Mouse (Mus musculus): ENCODE results near the gene Ndufa6.
A peak's percentile ranks its signal among the peaks of the same experiment; 100 is the strongest.
"Not testable (repeated sequence)": the region's sequence is repeated elsewhere in the genome, so short reads cannot be mapped to it uniquely, and the experiment has no call there.

The Ndufa6 gene

GRCm38 (mm10) chr15:82354126-82354945 lies at the start of gene Ndufa6:
Ndufa6 (minus strand) TSS chr15:82354322.
- peak; percentile 95 to 96 for DNase-seq (ENCODE audit: low spot score in 2 of 2)

GRCm38 (mm10) chr15:82403606-82404005 lies 49.5 kb upstream of the Ndufa6 start:
- DNase-seq (ENCODE audit: low spot score in 2 of 2): no peak

GRCm38 (mm10) chr15:82402741-82403140 lies 48.6 kb upstream of the Ndufa6 start:
- no peak for DNase-seq (ENCODE audit: low spot score in 2 of 2)

- no peak for DNase-seq (ENCODE audit: low spot score in 2 of 2)
Observed at GRCm38 (mm10) chr15:82402106-82402505, 48.0 kb upstream of the Ndufa6 start.

- no peak for DNase-seq (ENCODE audit: low spot score in 2 of 2)
Observed at GRCm38 (mm10) chr15:82401516-82401915, 47.4 kb upstream of the Ndufa6 start.

- not testable (repeated sequence) for DNase-seq (ENCODE audit: low spot score in 2 of 2)
Observed at GRCm38 (mm10) chr15:82395955-82396354, 41.8 kb upstream of the Ndufa6 start.

- DNase-seq (ENCODE audit: low spot score in 2 of 2): not testable (repeated sequence)
Observed at GRCm38 (mm10) chr15:82393922-82394321, 39.8 kb upstream of the Ndufa6 start, which contains the start of gene Cyp2d11. Cyp2d11 (minus strand) TSS chr15:82394022.

- DNase-seq (ENCODE audit: low spot score in 2 of 2): not testable (repeated sequence)
Observed at GRCm38 (mm10) chr15:82389916-82390315, 35.8 kb upstream of the Ndufa6 start.

GRCm38 (mm10) chr15:82385729-82386128 lies 31.6 kb upstream of the Ndufa6 start:
- DNase-seq (ENCODE audit: low spot score in 2 of 2): no peak

GRCm38 (mm10) chr15:82382441-82382840 lies 28.3 kb upstream of the Ndufa6 start:
- DNase-seq (ENCODE audit: low spot score in 2 of 2): no peak

- DNase-seq (ENCODE audit: low spot score in 2 of 2): no peak
Observed at GRCm38 (mm10) chr15:82380714-82381062, 26.6 kb upstream of the Ndufa6 start.

- peak in 1 of 2 experiments; percentile 26 for DNase-seq (ENCODE audit: low spot score in 2 of 2)
Observed at GRCm38 (mm10) chr15:82379871-82380713, 26.0 kb upstream of the Ndufa6 start, which contains the start of gene Cyp2d22. Cyp2d22 (minus strand) TSS chr15:82380260.

GRCm38 (mm10) chr15:82379511-82379870 lies 25.4 kb upstream of the Ndufa6 start:
- no peak for DNase-seq (ENCODE audit: low spot score in 2 of 2)

- no peak for DNase-seq (ENCODE audit: low spot score in 2 of 2)
Observed at GRCm38 (mm10) chr15:82378261-82379180, 24.4 kb upstream of the Ndufa6 start.

GRCm38 (mm10) chr15:82377701-82378100 lies 23.6 kb upstream of the Ndufa6 start:
- DNase-seq (ENCODE audit: low spot score in 2 of 2): no peak

- DNase-seq (ENCODE audit: low spot score in 2 of 2): no peak
Observed at GRCm38 (mm10) chr15:82376393-82377138, 22.4 kb upstream of the Ndufa6 start.

GRCm38 (mm10) chr15:82375855-82376254 lies 21.7 kb upstream of the Ndufa6 start:
- DNase-seq (ENCODE audit: low spot score in 2 of 2): no peak

GRCm38 (mm10) chr15:82374437-82374836 lies 20.3 kb upstream of the Ndufa6 start:
- DNase-seq (ENCODE audit: low spot score in 2 of 2): no peak

- DNase-seq (ENCODE audit: low spot score in 2 of 2): no peak
Observed at GRCm38 (mm10) chr15:82372991-82373390, 18.9 kb upstream of the Ndufa6 start.

- no peak for DNase-seq (ENCODE audit: low spot score in 2 of 2)
Observed at GRCm38 (mm10) chr15:82372446-82372845, 18.3 kb upstream of the Ndufa6 start.

- DNase-seq (ENCODE audit: low spot score in 2 of 2): no peak
Observed at GRCm38 (mm10) chr15:82368851-82369250, 14.7 kb upstream of the Ndufa6 start.
